Mouse (Mus musculus) ES-E14 (cell line): ENCODE data around the gene Hspb6.

Experiments used
- CHD2 ChIP-seq: IDR thresholded peaks from 2 replicates; pipeline ENCODE4 v1.6.1; 2014; ENCODE audit warnings: mild to moderate bottlenecking, low read depth, low read length, inconsistent platforms
- HCFC1 ChIP-seq: IDR thresholded peaks from 2 replicates; pipeline ENCODE4 v1.6.1; 2012; ENCODE audit warnings: low read length, inconsistent platforms, borderline replicate concordance; ENCODE audit not compliant: insufficient read depth
- MAFK ChIP-seq: IDR thresholded peaks from 2 replicates; pipeline ENCODE4 v1.6.1; 2014; ENCODE audit warnings: mild to moderate bottlenecking, low read depth, low read length, inconsistent platforms; ENCODE audit not compliant: insufficient read depth
- ZC3H11A ChIP-seq: IDR thresholded peaks from 2 replicates; pipeline ENCODE4 v1.6.1; 2012; ENCODE audit warnings: low read depth, mild to moderate bottlenecking, inconsistent platforms, low read length, borderline replicate concordance

GRCm38 (mm10) chr7:30515003-30515760 lies 36.8 kb upstream of the Hspb6 start:
- TF ChIP-seq HCFC1: no peak
- TF ChIP-seq ZC3H11A: no peak
- no peak for TF ChIP-seq CHD2
- no peak for TF ChIP-seq MAFK
